Mouse (Mus musculus) midbrain, embryonic 15.5 days (tissue): ENCODE results near the gene Mgrn1. TPM values are rescaled to one million over a fixed set of nuclear protein-coding genes. Genes with fewer than 3 reads are reported as not detected.

Source experiments
- ATAC-seq: fragments of 200-750 bp; cut with Nextera tagmentation; replicated peaks from 2 replicates; pipeline ENCODE4 v1.8.0; 2017; ENCODE audit warnings: moderate TSS enrichment
- H3K27ac ChIP-seq: fragments of 300-500 bp; sonication (generic); 2 replicates; pipeline ENCODE4 v1.5.1; 2015; ENCODE audit warnings: mild to moderate bottlenecking, inconsistent platforms
- H3K27me3 ChIP-seq: fragments of 300-500 bp; sonication (generic); replicated peaks from 2 replicates; pipeline ENCODE4 v1.6.1; 2015; ENCODE audit warnings: inconsistent platforms
- H3K36me3 ChIP-seq: fragments of 300-500 bp; sonication (generic); replicated peaks from 2 replicates; pipeline ENCODE4 v1.6.1; 2015; ENCODE audit warnings: inconsistent platforms
- H3K4me1 ChIP-seq: fragments of 300-500 bp; sonication (generic); 2 replicates; pipeline ENCODE4 v1.6.1; 2015; ENCODE audit warnings: inconsistent platforms
- H3K4me2 ChIP-seq: fragments of 300-500 bp; sonication (generic); 2 replicates; pipeline ENCODE4 v1.6.1; 2015; ENCODE audit warnings: inconsistent platforms, mild to moderate bottlenecking, moderate library complexity
- H3K4me3 ChIP-seq: fragments of 300-500 bp; sonication (generic); 2 replicates; pipeline ENCODE4 v1.5.1; 2015; ENCODE audit warnings: mild to moderate bottlenecking, inconsistent platforms
- H3K9ac ChIP-seq: fragments of 300-500 bp; sonication (generic); 2 replicates; pipeline ENCODE4 v1.6.1; 2015; ENCODE audit warnings: mild to moderate bottlenecking, inconsistent platforms
- H3K9me3 ChIP-seq: fragments of 300-500 bp; sonication (generic); 2 replicates; pipeline ENCODE4 v1.6.1; 2016; ENCODE audit warnings: inconsistent platforms
- WGBS: fragments of 180-500 bp; shearing (Covaris S2); methylation state at CpG from one replicate; pipeline ENCODE4 v1.1.7; 2015; ENCODE audit warnings: mixed read lengths; 5-methylcytosine and 5-hydroxymethylcytosine counted together
- polyA plus RNA-seq: library from polyadenylated mRNA; unstranded; fragments of >200 nt; fragmentation: Nextera tagmentation; extraction: Ambion mirVana; gene quantifications from 2 replicates; pipeline ENCODE4 v1.2.1, GENCODE M21; 2015

Gene Mgrn1
- polyA plus RNA-seq, 1 experiment from 2014 or later = 124 TPM

GRCm38 (mm10) chr16:4913783-4914735, 28.0 kb downstream of the Mgrn1 start:
- Histone ChIP-seq H3K9ac (no peak overlapping the region), H3K27me3 (no peaks in the 10 kb centered on the region), H3K27ac (peak overlapping the region; percentile 47; the same call in 1 of the 2 replicates), H3K9me3 (no peaks in the 10 kb centered on the region), H3K4me1 (0 out of 2 replicates have a peak, but pooled peaks cover 4% of the 10 kb centered on the region), H3K4me2 (no peak overlapping the region), H3K4me3 (no peak overlapping the region), H3K36me3 (peaks cover 40% of the 10 kb centered on the region)
- ATAC-seq = peak; percentile 46
- 34% methylated on average over 12 of the region's 12 CpGs for WGBS

GRCm38 (mm10) chr16:4915931-4916330, 29.9 kb downstream of the Mgrn1 start:
- no peak overlapping the region for H3K4me2 ChIP-seq
- ATAC-seq = no peak
- no peak overlapping the region for H3K4me3 ChIP-seq
- H3K9ac ChIP-seq = no peak overlapping the region
- peaks cover 31% of the 10 kb centered on the region for H3K36me3 ChIP-seq
- no peaks in the 10 kb centered on the region for H3K27me3 ChIP-seq
- H3K27ac ChIP-seq = no peak overlapping the region
- H3K9me3 ChIP-seq = no peaks in the 10 kb centered on the region
- WGBS = 97% methylated on average over 3 of the region's 3 CpGs
- H3K4me1 ChIP-seq = 0 out of 2 replicates have a peak, but pooled peaks cover 4% of the 10 kb centered on the region

DNA sequence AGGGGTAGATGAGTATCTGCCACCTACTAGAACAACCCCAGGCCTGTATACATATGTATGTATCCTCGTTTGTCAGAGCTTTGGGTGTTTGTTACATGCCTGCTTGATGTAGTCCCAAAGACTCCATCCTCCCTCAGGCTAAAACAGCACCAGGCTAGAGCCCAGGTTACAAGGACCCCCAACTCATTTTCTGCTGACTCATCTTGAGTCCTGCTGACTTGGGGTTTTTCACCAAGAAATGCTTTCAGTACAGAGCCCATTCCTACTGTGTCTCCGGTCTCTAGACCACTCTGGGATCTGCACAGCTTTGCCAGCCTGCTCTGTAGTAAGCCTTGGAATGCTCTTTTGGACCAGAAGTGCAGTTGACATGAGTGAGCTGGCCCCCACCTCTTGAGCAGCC, 30.6 kb downstream of the Mgrn1 start:
- WGBS = 81% methylated on average over 2 of the region's 2 CpGs
- Histone ChIP-seq H3K9me3 (no peaks in the 10 kb centered on the region), H3K27me3 (no peaks in the 10 kb centered on the region), H3K9ac (no peak overlapping the region), H3K36me3 (peaks cover 27% of the 10 kb centered on the region; the same call in 1 of the 2 replicates), H3K4me1 (0 out of 2 replicates have a peak, but pooled peaks cover 4% of the 10 kb centered on the region), H3K27ac (no peak overlapping the region), H3K4me3 (no peak overlapping the region), H3K4me2 (no peak overlapping the region)
- no peak for ATAC-seq

- WGBS = 78% methylated on average over 4 of the region's 4 CpGs
- Histone ChIP-seq H3K36me3 (peaks cover 25% of the 10 kb centered on the region), H3K9me3 (no peaks in the 10 kb centered on the region), H3K4me1 (no peaks in the 10 kb centered on the region), H3K27me3 (no peaks in the 10 kb centered on the region), H3K4me3 (no peak overlapping the region), H3K4me2 (no peak overlapping the region), H3K27ac (no peak overlapping the region), H3K9ac (no peak overlapping the region)
- no peak for ATAC-seq
Observed at GRCm38 (mm10) chr16:4920556-4920955, 34.5 kb downstream of the Mgrn1 start.

DNA sequence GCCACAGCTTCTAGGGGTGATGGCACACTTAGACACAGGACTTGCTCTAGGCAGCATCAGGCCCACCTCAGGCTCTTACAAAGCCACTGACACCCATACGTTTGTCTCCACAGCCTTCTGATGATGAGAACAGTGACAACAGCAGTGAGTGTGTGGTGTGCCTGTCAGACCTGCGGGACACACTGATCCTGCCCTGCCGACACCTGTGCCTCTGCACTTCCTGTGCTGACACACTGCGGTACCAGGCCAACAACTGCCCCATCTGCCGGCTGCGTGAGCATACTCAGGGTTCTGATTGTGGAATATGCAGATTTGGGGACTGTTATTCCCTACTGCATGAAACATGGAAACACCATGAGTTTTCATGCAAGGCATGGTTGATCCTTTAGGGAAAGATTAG, 36.4 kb downstream of the Mgrn1 start:
- peaks cover 39% of the 10 kb centered on the region for H3K36me3 ChIP-seq
- no peak overlapping the region for H3K4me2 ChIP-seq
- no peak overlapping the region for H3K4me3 ChIP-seq
- H3K9ac ChIP-seq = no peak overlapping the region
- H3K27me3 ChIP-seq = no peaks in the 10 kb centered on the region
- H3K4me1 ChIP-seq = no peaks in the 10 kb centered on the region
- no peak for ATAC-seq
- H3K27ac ChIP-seq = no peak overlapping the region
- 94% methylated on average over 6 of the region's 6 CpGs for WGBS
- H3K9me3 ChIP-seq = no peaks in the 10 kb centered on the region

GRCm38 (mm10) chr16:4923996-4924395, 37.9 kb downstream of the Mgrn1 start:
- Histone ChIP-seq H3K9ac (no peak overlapping the region), H3K36me3 (peaks cover 48% of the 10 kb centered on the region), H3K27ac (no peak overlapping the region), H3K4me1 (no peaks in the 10 kb centered on the region), H3K4me3 (no peak overlapping the region), H3K4me2 (no peak overlapping the region), H3K9me3 (no peaks in the 10 kb centered on the region), H3K27me3 (no peaks in the 10 kb centered on the region)
- no peak for ATAC-seq
- WGBS = 92% methylated on average over 5 of the region's 5 CpGs

DNA sequence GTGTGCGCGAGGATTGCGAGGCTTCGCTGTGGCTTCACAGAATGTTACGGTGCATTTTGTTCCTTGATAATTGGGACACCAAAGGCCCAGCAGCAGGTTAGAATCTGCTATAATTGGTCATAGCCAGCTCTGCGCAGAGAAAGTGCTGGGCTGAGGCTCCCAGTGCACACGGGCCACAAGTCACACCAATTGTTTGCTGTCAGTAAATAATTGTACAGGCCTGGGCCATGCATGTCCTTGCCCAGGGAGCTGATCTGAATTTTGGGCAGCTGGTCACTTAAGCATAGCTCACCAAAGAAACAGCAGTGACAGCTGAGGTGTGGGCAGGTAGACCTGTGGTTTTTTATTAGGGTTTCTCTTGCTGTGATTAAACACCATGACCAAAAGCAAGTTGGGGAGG, 41.9 kb downstream of the Mgrn1 start:
- WGBS = 97% methylated on average over 7 of the region's 7 CpGs
- Histone ChIP-seq H3K27me3 (no peaks in the 10 kb centered on the region), H3K9ac (no peak overlapping the region), H3K9me3 (no peaks in the 10 kb centered on the region), H3K4me3 (no peak overlapping the region), H3K27ac (no peak overlapping the region), H3K4me2 (no peak overlapping the region), H3K36me3 (peaks cover 71% of the 10 kb centered on the region), H3K4me1 (no peaks in the 10 kb centered on the region)
- ATAC-seq = no peak

DNA sequence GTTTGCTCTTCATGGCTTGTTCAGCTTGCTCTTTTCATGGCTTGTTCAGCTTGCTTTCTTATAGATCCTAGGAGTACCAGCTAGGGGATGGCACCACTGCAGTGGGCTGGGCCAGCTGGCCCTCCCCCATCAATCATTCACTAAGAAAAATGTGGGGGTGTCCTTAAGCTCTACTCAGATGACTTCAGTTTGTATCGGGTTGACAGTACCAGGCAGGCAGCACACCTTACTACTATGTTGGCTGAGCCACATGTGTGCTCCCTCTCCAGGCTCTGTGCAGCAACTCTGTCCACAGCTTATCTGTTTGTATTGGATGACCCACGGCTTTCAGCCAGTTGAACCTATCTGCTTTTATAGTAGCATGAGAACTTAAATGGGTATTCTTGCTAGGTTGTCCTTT, 42.4 kb downstream of the Mgrn1 start:
- Histone ChIP-seq H3K9ac (no peak overlapping the region), H3K4me2 (no peak overlapping the region), H3K27ac (no peak overlapping the region), H3K9me3 (no peaks in the 10 kb centered on the region), H3K27me3 (no peaks in the 10 kb centered on the region), H3K4me1 (no peaks in the 10 kb centered on the region), H3K4me3 (no peak overlapping the region), H3K36me3 (peaks cover 70% of the 10 kb centered on the region)
- 97% methylated on average over 2 of the region's 2 CpGs for WGBS
- no peak for ATAC-seq

DNA sequence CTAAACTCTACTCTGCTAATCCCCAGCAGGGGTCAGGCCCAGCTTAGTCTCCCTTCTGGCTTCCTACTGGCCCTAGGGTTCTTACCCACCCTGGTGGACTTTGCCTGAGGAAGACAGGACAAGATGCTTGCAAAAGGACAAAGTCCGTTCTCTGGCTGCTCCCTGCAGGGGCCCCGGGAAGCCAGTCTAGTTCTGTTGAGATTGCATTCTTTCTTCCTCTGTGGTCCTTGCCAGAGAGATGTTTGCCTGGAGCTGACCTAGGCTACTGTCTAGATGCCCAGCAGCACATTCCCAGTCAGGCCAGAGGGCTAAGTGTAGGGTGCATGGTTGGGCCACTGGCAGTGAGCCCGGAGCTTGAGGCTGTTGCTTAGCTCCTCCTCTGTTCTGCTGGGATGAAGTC, 46.4 kb downstream of the Mgrn1 start:
- peaks cover 68% of the 10 kb centered on the region for H3K36me3 ChIP-seq
- WGBS = 85% methylated on average over 3 of the region's 3 CpGs

DNA sequence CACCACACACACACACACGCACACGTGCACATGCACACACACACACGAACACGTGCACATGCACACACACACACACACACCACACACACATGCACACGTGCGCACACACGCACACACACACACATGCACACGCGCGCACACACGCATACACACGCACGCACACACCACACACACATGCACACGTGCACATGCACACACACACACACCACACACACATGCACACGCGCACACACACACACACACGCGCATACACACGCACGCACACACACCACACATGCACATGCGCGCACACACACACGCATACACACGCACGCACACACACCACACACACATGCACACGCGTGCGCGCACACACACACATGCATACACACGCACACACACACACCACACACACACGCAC, 49.4 kb downstream of the Mgrn1 start:
- Histone ChIP-seq H3K9me3 (no peaks in the 10 kb centered on the region), H3K36me3 (peaks cover 48% of the 10 kb centered on the region), H3K4me3 (no peak overlapping the region), H3K4me1 (peaks cover 10% of the 10 kb centered on the region), H3K27ac (no peak overlapping the region), H3K9ac (no peak overlapping the region), H3K27me3 (no peaks in the 10 kb centered on the region), H3K4me2 (no peak overlapping the region)
- no peak for ATAC-seq
- 96% methylated on average over 31 of the region's 31 CpGs for WGBS

More for the DNA sequence above, 46.4 kb downstream of the Mgrn1 start:
- H3K4me2 ChIP-seq = no peak overlapping the region
- no peak overlapping the region for H3K9ac ChIP-seq
- ATAC-seq = no peak
- no peaks in the 10 kb centered on the region for H3K27me3 ChIP-seq
- H3K4me3 ChIP-seq = no peak overlapping the region
- no peak overlapping the region for H3K27ac ChIP-seq
- H3K9me3 ChIP-seq = no peaks in the 10 kb centered on the region
- no peaks in the 10 kb centered on the region for H3K4me1 ChIP-seq

GRCm38 (mm10) chr16:4935931-4936703, 50.1 kb downstream of the Mgrn1 start:
- Histone ChIP-seq H3K4me2 (no peak overlapping the region), H3K27ac (no peak overlapping the region), H3K27me3 (no peaks in the 10 kb centered on the region), H3K4me1 (peaks cover 11% of the 10 kb centered on the region), H3K9me3 (no peaks in the 10 kb centered on the region), H3K9ac (no peak overlapping the region), H3K4me3 (no peak overlapping the region), H3K36me3 (peaks cover 47% of the 10 kb centered on the region)
- 82% methylated on average over 10 of the region's 10 CpGs for WGBS
- ATAC-seq = no peak

DNA sequence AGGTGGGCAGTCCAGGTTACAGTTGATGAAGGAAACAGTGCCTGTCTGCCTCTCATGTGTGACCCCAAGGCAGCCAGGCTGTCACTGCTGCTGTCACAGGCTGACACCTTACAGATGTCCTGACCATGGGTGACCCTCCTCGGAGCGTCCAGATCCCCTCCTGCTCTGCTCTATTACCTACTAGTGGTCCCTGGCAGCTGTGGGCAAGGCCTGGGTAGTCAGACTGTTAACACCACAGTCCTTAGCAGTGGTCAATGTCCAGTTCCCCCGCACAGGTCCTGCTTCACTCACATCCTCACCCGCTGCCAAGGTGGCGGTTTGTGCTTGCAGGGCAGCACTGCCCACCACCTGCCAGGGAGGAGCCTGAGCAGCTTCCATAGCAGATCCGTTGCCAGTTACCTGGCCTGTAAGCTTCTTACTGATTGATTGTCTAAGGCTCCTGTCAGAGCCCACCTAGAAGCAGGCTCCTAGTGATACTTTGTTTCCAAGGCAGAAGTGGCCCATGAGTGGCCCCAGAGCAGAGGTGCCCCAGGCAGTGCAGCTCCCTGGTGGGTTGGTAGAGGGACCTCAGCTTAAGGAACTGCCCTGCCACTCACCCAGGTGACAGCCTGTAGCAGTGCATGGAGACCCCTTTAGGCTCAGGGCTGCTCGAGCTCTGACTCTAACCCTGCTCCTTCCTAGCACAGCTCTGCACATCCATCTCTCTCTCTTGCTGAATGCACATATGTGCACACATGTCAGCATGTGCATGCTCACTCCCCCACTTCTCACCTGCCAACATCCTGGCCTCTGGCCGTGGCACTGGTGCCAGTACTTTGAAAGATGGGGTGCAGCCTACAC, 51.5 kb downstream of the Mgrn1 start:
- Histone ChIP-seq H3K27me3 (no peaks in the 10 kb centered on the region), H3K4me3 (no peak overlapping the region), H3K27ac (no peak overlapping the region), H3K9me3 (no peaks in the 10 kb centered on the region), H3K36me3 (peaks cover 38% of the 10 kb centered on the region), H3K4me1 (peaks cover 11% of the 10 kb centered on the region), H3K9ac (no peak overlapping the region), H3K4me2 (no peak overlapping the region)
- WGBS = 93% methylated on average over 8 of the region's 8 CpGs
- no peak for ATAC-seq
